Mouse (Mus musculus) forebrain, embryonic 15.5 days (tissue): Measurements from ENCODE around the gene Fam178b. TPM values are rescaled to one million over a fixed set of nuclear protein-coding genes. Genes with fewer than 3 reads are reported as not detected.
A peak's percentile ranks its signal among the peaks of the same experiment; 100 is the strongest.

ENCODE experiments used
- ATAC-seq: fragments of 200-750 bp; cut with Nextera tagmentation; replicated peaks from 2 replicates; pipeline ENCODE4 v1.8.0; 2017; ENCODE audit warnings: mild to moderate bottlenecking, moderate TSS enrichment, moderate library complexity
- H3K27ac ChIP-seq: fragments of 300-500 bp; sonication (generic); replicated peaks from 2 replicates; pipeline ENCODE4 v1.5.1; 2015; ENCODE audit warnings: mild to moderate bottlenecking, inconsistent platforms
- H3K27me3 ChIP-seq: fragments of 300-500 bp; sonication (generic); 2 replicates; pipeline ENCODE4 v1.6.1; 2015; ENCODE audit warnings: inconsistent platforms
- H3K36me3 ChIP-seq: fragments of 300-500 bp; sonication (generic); 2 replicates; pipeline ENCODE4 v1.6.1; 2015; ENCODE audit warnings: mild to moderate bottlenecking, inconsistent platforms
- H3K4me1 ChIP-seq: fragments of 300-500 bp; sonication (generic); 2 replicates; pipeline ENCODE4 v1.6.1; 2015; ENCODE audit warnings: inconsistent platforms
- H3K4me2 ChIP-seq: fragments of 300-500 bp; sonication (generic); replicated peaks from 2 replicates; pipeline ENCODE4 v1.6.1; 2015; ENCODE audit warnings: mild to moderate bottlenecking, inconsistent platforms
- H3K4me3 ChIP-seq: fragments of 300-500 bp; sonication (generic); 2 replicates; pipeline ENCODE4 v1.5.1; 2015; ENCODE audit warnings: mild to moderate bottlenecking, inconsistent platforms
- H3K9ac ChIP-seq: fragments of 300-500 bp; sonication (generic); replicated peaks from 2 replicates; pipeline ENCODE4 v1.6.1; 2015; ENCODE audit warnings: mild to moderate bottlenecking, inconsistent platforms
- H3K9me3 ChIP-seq: fragments of 300-500 bp; sonication (generic); 2 replicates; pipeline ENCODE4 v1.6.1; 2016; ENCODE audit warnings: inconsistent platforms
- WGBS: fragments of 180-500 bp; shearing (Covaris S2); methylation state at CpG from one replicate; pipeline ENCODE4 v1.1.7; 2015; ENCODE audit warnings: mixed read lengths; 5-methylcytosine and 5-hydroxymethylcytosine counted together
- polyA plus RNA-seq: library from polyadenylated mRNA; unstranded; fragments of >200 nt; fragmentation: Nextera tagmentation; extraction: Ambion mirVana; gene quantifications from 2 replicates; pipeline ENCODE4 v1.2.1, GENCODE M21; 2015

Gene Fam178b
- polyA plus RNA-seq, 1 experiment from 2014 or later, result not detected

DNA sequence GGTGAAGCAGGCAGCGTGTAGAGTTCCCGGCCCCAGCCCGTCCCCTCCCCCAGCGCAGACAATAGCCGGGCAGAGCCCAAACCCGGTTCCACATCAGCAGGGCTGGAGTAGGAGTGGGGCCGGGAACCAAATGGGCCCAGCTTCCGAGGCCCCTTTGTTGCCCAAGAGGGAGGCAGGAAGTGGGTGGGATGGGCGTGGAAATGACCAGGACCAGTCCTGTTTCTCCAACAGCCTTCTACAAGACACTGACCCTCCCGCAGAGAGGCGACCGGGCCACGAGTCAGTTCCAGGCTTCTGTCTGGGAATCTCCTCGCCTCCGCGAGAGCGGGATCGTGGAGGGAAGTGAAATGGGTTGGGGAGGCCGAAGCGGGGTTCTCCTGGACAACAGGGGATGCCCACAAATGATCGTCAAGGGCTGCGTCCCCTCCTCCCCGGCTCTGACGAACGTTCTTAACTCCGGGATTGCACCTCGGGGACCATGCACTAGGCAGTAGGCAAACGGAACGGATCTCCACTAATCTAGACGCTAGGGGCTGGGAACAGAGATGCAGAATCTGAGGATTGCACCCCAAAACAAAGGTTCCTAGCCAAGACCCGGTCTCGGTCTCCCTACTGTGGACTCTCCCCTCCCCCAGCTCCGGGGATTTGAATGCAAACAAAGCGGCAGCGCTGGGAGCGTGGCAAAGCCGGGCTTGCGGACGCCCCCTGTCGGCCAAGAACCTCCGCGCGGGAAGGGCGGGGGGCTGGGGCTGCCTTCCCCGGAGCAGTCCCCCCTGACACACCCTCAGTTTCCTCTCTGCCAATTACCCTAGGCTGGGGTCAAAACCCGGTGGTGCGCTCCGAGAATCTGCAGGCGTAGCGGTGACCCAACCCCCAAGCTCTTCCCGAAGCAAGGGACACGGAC lies 126.2 kb downstream of the Fam178b start:
- Histone ChIP-seq H3K9ac (peak overlapping the region; percentile 100), H3K4me3 (peak overlapping the region; percentile 79), H3K27ac (peak overlapping the region; percentile 98), H3K9me3 (no peaks in the 10 kb centered on the region), H3K4me1 (peaks cover 33% of the 10 kb centered on the region), H3K27me3 (0 out of 2 replicates have a peak, but pooled peaks cover 3% of the 10 kb centered on the region), H3K4me2 (peak overlapping the region; percentile 94), H3K36me3 (peaks cover 35% of the 10 kb centered on the region)
- under 1% methylated on average over 52 of the region's 52 CpGs for WGBS
- peak; percentile 86 for ATAC-seq

DNA sequence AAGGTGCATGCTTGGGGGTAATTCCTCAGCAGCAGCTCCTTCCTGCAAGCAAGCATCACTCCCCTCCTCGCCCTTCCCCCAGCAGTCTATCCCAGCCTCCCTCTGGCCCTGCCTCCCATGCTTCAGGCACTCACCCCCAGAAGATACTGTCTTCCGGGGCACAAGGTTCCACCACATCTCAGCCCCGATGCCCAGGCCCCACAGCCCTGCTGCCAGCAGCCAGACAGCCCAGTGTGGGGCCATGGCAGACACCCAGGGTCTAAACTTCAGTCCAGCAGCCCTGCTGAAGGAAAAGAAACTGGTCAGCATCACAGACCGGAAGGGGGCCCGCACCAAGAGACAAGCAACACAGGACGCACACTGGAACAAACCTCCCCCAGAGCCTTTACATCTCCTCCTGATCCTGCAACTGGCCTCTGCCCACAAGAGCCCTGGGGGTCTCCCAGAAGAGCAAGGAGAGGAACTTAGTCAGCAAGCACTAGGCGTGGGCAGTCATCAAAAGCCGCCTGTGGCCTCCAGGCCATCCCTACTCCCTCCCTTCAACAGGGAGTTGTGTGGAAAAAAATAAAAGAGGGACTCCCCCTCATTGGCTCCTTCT lies 127.1 kb downstream of the Fam178b start:
- Histone ChIP-seq H3K27ac (peak overlapping the region; percentile 98), H3K4me2 (peak overlapping the region; percentile 94), H3K27me3 (no peaks in the 10 kb centered on the region), H3K9me3 (no peaks in the 10 kb centered on the region), H3K4me1 (peaks cover 33% of the 10 kb centered on the region), H3K4me3 (peak overlapping the region; percentile 79), H3K36me3 (peaks cover 44% of the 10 kb centered on the region), H3K9ac (peak overlapping the region; percentile 100)
- no peak for ATAC-seq
- 3% methylated on average over 8 of the region's 8 CpGs for WGBS

DNA sequence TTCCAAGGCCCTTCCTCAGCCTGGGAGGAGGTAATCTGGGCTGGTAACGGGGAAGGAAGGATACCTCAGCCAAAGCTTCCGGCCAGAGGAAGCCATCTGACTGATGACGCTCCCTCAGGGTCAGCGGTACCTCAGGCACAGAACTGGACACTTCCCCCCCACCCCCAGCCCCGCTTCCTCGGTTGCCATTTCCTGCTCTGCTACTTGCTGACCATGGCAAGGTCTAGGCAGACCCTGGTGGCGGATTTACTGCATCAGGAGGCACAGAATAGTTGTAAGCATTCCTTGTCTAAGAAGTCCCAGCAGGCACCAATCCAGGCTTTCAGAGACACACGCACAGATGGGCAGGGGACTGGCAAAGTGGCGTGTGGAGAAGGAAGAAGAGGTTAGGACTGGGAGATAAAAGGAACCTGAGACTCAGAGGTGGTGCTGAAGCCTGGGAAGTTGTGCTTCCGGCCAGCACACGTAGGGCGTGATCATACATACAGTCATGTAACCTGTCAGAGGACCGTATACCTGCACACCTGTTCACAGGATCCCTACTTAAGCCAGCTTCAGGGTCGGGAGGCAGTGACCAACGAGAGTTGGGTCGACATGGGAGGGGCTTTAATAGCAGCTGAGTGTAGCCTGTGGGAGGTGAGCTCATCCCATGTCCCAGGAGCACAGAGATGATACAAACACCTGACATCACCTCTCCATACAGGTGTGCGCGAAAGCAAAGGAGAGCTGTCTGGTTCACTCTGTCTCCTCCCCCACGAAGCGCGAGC lies 128.2 kb downstream of the Fam178b start:
- Histone ChIP-seq H3K4me3 (peak overlapping the region; percentile 79), H3K9me3 (no peaks in the 10 kb centered on the region), H3K27ac (0 out of 2 replicates have a peak overlapping the region, but pooled peaks have one; percentile 2), H3K4me1 (peaks cover 36% of the 10 kb centered on the region), H3K4me2 (peak overlapping the region; percentile 94), H3K9ac (peak overlapping the region; percentile 100), H3K27me3 (no peaks in the 10 kb centered on the region), H3K36me3 (peaks cover 55% of the 10 kb centered on the region)
- no peak for ATAC-seq
- 79% methylated on average over 21 of the region's 21 CpGs for WGBS

DNA sequence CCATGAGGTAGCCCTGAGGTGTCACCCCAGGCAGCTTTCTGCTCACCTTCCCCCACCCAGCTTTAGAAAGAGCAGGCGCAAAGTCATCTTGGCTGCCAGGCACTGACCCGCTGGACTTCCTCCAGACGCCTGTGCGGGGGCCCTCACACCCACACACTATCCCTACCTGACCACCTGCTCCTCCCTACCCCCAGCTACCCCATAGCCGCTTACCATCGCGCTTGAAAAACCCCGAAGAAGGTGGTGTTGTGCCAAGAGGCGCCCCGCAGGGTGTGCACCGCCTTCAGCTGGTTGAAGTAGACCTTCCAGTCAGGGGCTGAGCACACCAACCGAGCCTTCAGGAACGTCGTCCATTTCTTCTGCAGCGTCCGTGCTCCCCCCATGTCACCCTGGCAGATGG lies 130.5 kb downstream of the Fam178b start:
- Histone ChIP-seq H3K4me1 (peaks cover 51% of the 10 kb centered on the region), H3K27me3 (no peaks in the 10 kb centered on the region), H3K36me3 (peaks cover 65% of the 10 kb centered on the region), H3K4me3 (no peak overlapping the region), H3K9me3 (no peaks in the 10 kb centered on the region), H3K9ac (no peak overlapping the region), H3K4me2 (no peak overlapping the region), H3K27ac (no peak overlapping the region)
- ATAC-seq, result no peak
- WGBS, result 85% methylated on average over 16 of the region's 16 CpGs

DNA sequence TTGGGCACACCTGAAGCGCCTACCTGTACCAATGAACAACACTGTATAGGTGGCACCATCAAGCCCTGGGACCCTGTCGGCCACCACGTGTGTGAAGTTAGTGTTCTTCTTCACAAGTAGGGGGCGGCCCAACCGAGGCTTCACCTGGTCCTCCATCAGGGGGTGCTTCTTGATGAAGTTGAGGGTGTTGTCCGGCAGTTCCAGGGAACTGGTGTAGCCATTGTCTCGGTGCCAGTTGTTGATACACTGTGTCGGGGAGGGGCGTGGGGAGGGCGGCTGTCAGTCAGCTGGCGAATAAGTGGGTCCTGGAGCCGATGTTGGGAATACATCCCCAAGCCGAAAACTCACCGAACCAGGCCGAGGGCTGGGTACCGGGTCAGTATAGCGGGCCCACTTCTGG lies 131.1 kb downstream of the Fam178b start:
- WGBS, result 86% methylated on average over 17 of the region's 17 CpGs

DNA sequence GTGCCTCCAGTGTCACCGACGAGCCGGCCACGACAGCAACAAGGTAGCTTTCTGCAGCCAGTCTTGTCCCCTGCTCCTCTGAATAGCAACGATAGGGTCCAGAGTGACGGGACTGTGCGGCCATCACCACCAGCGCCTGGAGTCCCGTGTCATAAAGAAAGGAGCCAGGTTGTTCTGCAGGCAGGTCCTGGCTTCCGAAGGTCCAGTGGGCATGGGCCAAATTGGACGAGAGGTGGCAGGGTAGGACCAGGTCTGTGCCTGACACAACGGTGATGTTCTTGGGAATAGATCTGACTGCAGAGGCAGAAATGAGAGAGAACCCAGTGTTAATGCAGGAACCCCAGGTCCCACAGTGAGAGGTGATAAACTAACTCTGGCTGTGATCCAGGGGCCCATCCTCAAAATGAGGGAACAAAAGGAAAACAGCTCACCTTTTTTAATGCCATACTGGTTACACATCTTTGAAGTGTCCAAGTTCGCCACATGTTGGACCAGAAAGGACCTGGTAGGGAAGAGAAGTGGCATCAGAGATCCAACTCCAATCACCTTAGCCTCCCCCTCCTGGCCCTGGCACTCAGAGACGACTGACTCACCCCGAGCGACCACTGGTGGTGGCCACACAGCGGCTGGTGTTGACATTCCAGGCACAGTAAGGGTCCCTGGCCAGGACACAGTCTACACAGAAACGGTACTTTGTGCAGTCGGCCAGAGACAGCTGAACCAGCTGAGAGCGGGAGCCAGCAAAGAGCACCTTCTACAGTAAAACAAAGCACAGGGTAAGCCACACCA lies 132.7 kb downstream of the Fam178b start:
- Histone ChIP-seq H3K4me2 (no peak overlapping the region), H3K36me3 (peaks cover 63% of the 10 kb centered on the region), H3K27me3 (no peaks in the 10 kb centered on the region), H3K9ac (no peak overlapping the region), H3K27ac (no peak overlapping the region), H3K4me3 (no peak overlapping the region), H3K9me3 (no peaks in the 10 kb centered on the region), H3K4me1 (peaks cover 60% of the 10 kb centered on the region)
- WGBS, result 85% methylated on average over 20 of the region's 20 CpGs
- ATAC-seq, result no peak

More for the DNA sequence above, 131.1 kb downstream of the Fam178b start:
- H3K4me1 ChIP-seq, result peaks cover 54% of the 10 kb centered on the region
- H3K4me3 ChIP-seq, result no peak overlapping the region
- no peaks in the 10 kb centered on the region for H3K9me3 ChIP-seq
- H3K27ac ChIP-seq, result no peak overlapping the region
- no peak overlapping the region for H3K4me2 ChIP-seq
- H3K36me3 ChIP-seq, result peaks cover 65% of the 10 kb centered on the region
- ATAC-seq, result no peak
- H3K9ac ChIP-seq, result no peak overlapping the region
- no peaks in the 10 kb centered on the region for H3K27me3 ChIP-seq

DNA sequence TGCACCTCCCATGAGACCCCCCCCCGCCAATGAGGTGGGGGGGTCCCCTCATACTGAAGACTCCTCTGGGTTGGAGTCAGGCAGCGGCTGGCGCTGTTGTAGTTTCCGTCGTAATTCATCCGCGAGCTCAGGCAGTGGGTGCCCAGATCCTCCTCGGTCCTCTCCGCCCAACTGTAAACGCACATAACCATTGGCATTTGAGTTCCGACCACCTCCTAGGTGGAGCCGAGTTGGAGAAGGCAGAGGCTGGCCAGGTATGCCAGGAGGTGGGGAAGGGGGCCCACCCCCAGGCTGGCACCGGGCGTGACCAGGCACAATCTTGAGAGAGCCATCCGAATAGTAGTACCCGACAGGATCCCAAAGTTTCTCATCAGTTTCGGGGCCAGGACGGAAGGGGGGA lies 133.5 kb downstream of the Fam178b start:
- Histone ChIP-seq H3K27me3 (no peaks in the 10 kb centered on the region), H3K4me3 (no peak overlapping the region), H3K36me3 (peaks cover 55% of the 10 kb centered on the region), H3K4me2 (no peak overlapping the region), H3K9me3 (no peaks in the 10 kb centered on the region), H3K9ac (no peak overlapping the region), H3K4me1 (peaks cover 52% of the 10 kb centered on the region), H3K27ac (no peak overlapping the region)
- no peak for ATAC-seq
- 82% methylated on average over 18 of the region's 18 CpGs for WGBS

DNA sequence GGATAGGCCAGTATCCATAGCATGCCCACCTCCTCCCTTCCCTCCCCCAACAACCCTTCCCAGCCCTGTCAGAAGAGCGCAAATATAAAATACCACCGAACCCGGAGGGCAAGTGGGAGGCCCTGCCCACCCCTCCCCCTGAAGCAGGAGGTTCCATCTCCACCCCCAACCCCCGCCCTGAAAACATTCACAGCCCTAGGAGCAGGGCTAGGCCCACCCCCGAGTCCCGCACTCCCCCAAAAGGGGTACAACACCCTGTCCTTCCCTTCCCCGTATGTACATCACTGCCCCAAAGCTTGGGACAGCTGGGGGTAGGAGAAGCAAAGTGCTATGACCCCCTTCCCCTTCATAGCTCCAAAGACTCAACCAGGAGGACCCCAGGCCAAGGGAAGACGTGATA lies 134.2 kb downstream of the Fam178b start:
- Histone ChIP-seq H3K4me1 (peaks cover 45% of the 10 kb centered on the region), H3K4me3 (no peak overlapping the region), H3K27ac (no peak overlapping the region), H3K9ac (no peak overlapping the region), H3K36me3 (peaks cover 49% of the 10 kb centered on the region), H3K9me3 (no peaks in the 10 kb centered on the region), H3K27me3 (no peaks in the 10 kb centered on the region), H3K4me2 (no peak overlapping the region)
- WGBS, result 59% methylated on average over 8 of the region's 8 CpGs
- no peak for ATAC-seq

DNA sequence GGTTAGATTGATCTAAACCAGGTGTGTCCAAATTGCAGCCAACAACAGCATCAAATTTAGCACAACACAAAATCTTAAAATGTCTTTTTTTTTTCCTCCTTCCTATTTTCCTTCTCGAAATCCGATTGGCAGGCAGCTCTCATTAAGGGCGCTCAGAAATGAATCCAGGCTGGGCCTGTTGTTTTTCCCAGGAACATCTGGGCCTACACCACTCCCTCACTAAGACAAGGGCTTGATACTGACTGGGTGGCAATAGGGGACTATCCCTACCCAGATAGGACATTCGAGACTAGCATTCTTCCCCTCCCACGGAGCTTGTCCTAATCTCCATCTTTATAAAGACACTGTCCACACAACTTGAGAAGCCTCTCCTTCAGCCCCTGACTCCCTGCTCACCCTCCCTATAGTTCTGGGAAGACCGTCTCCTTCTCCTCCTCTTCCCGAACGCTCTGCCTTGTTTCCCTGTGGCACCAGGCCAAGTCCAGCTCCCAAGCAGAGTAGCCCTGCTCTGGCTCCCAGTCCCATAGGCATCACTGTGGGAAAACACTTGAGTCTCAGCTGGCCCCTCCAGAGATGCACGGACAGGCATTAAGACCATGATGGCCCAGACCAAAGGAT lies 134.9 kb downstream of the Fam178b start:
- peaks cover 42% of the 10 kb centered on the region for H3K36me3 ChIP-seq

DNA sequence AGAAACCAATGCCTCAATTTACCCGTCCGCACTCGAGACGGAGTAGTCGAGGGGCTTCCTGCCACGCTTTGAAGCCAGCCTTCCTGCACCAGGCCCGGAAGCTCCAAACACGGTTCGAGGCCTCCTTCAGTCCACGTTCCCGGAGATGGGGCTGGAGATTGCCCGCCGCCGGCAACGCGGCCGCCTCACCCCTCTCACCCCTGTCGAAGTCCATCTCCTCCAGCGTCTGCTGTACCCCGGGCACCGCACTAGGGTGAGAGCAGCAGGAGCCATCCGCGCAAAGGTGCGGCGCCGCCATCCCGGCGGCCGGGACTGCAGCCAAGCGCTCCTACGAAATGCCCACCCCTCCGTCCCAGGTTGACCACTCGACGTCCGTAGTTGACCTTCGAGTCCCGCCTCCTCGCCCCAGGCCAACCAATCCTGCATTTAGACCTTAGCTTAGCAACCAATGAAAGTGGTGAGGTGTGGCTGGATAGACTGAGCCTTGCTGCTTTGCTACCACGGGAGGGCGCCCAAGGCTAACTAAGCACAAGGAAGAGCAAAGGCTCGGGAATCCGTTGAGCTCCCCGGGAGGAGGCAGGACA lies 136.0 kb downstream of the Fam178b start, which contains the start of gene Ankrd39:
Gene Ankrd39, minus strand, starts transcription at position 558 of the 584 bp plus-strand sequence.
- Histone ChIP-seq H3K9ac (peak within 1 kb of the TSS; percentile 76), H3K36me3 (peaks cover 31% of the 10 kb centered on the region), H3K27ac (peak within 1 kb of the TSS; percentile 80), H3K27me3 (no peaks in the 10 kb centered on the region), H3K9me3 (no peaks in the 10 kb centered on the region), H3K4me1 (peaks cover 43% of the 10 kb centered on the region), H3K4me2 (peak within 1 kb of the TSS; percentile 64), H3K4me3 (peak within 1 kb of the TSS; percentile 57)
- ATAC-seq, result peak; percentile 97
- WGBS, result under 1% methylated on average over 43 of the region's 43 CpGs

More for the DNA sequence above, 134.9 kb downstream of the Fam178b start:
- no peak for ATAC-seq
- H3K4me3 ChIP-seq, result no peak overlapping the region
- H3K27ac ChIP-seq, result peak overlapping the region; percentile 80
- peak overlapping the region; percentile 76; the same call in 1 of the 2 replicates for H3K9ac ChIP-seq
- H3K27me3 ChIP-seq, result no peaks in the 10 kb centered on the region
- H3K9me3 ChIP-seq, result no peaks in the 10 kb centered on the region
- H3K4me2 ChIP-seq, result no peak overlapping the region
- peaks cover 43% of the 10 kb centered on the region for H3K4me1 ChIP-seq
- 30% methylated on average over 9 of the region's 9 CpGs for WGBS
